Mouse (Mus musculus): ENCODE results near the gene Gm10717.
"Not testable (repeated sequence)": the region's sequence is repeated elsewhere in the genome, so short reads cannot be mapped to it uniquely, and the experiment has no call there.

DNA sequence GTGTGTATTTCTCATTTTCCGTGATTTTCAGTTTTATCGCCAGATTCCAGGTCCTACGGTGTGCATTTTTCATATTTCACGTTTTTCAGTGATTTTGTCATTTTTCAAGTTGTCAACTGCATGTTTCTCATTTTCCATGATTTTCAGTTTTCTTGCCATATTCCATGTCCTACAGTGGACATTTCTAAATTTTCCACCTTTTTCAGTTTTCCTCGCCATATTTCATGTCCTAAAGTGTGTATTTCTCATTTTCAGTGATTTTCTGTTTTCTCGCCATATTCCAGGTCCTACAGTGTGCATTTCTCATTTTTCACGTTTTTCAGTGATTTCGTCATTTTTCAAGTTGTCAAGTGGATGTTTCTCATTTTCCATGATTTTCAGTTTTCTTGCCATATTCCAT lies 24.2 kb upstream of the Gm10717 start:
- TF ChIP-seq POLR2AphosphoS5 (IDR thresholded peaks at IDR 0.05; ENCODE audit: insufficient replicate concordance, low read depth, low read length); TAL1 (conservative IDR thresholded peaks at IDR 0.05; ENCODE audit: low read depth, low read length); CTCF (IDR thresholded peaks at IDR 0.05; ENCODE audit: low read depth, low read length): not testable (repeated sequence)

All from G1E (cell line).